Mouse (Mus musculus): Measurements from ENCODE around the gene Cep128.

Cep128 gene

GRCm38 (mm10) chr12:91262801-91263200 lies 121.4 kb downstream of the Cep128 start:
- H3K9me3 ChIP-seq (ENCODE audit: low read length) = no peaks in the 10 kb centered on the region
- no peak for TF ChIP-seq NANOG (IDR thresholded peaks at IDR 0.05; ENCODE audit: borderline replicate concordance, low read length)
- H3K27me3 ChIP-seq (ENCODE audit: insufficient read depth, low read length) = no peaks in the 10 kb centered on the region
- no peak overlapping the region for H3K4me3 ChIP-seq (replicated peaks; ENCODE audit: low read length)
- no peaks in the 10 kb centered on the region; the same call in 1 of the 2 replicates for H3K4me1 ChIP-seq (replicated peaks; ENCODE audit: low read depth, low read length)
- H3K36me3 ChIP-seq (ENCODE audit: insufficient read depth, low read length) = peaks cover 13% of the 10 kb centered on the region

- H3K27me3 ChIP-seq (ENCODE audit: insufficient read depth, low read length) = no peaks in the 10 kb centered on the region
- H3K4me1 ChIP-seq (replicated peaks; ENCODE audit: low read depth, low read length) = no peaks in the 10 kb centered on the region; the same call in 1 of the 2 replicates
- peaks cover 19% of the 10 kb centered on the region for H3K36me3 ChIP-seq (ENCODE audit: insufficient read depth, low read length)
- peaks cover 25% of the 10 kb centered on the region for H3K9me3 ChIP-seq (ENCODE audit: low read length)
- no peak overlapping the region for H3K4me3 ChIP-seq (replicated peaks; ENCODE audit: low read length)
- TF ChIP-seq POU5F1 (IDR thresholded peaks at IDR 0.05; ENCODE audit: borderline replicate concordance, low read length) (no peak), CTCF (conservative IDR thresholded peaks at IDR 0.05; ENCODE audit: low read length) (no peak), NANOG (IDR thresholded peaks at IDR 0.05; ENCODE audit: borderline replicate concordance, low read length) (no peak)
Measured at GRCm38 (mm10) chr12:91256334-91256733, 127.9 kb downstream of the Cep128 start.

DNA sequence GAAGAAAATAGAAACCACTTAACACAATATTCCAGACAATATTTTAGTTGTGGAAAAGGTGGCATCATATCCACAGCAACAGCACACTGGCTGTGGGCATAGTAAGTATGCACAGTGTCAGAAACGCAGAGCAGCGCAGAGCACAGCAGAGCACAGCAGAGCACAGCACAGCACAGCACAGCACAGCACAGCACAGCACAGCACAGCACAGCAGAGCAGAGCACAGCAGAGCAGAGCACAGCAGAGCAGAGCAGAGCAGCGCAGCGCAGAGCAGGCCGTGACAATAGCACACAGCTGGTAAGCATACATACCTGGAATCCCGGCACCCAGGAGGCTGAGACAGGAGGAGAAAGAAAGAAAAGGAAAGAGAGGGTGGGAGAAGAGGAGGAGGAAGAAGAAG lies 129.4 kb downstream of the Cep128 start:
- no peaks in the 10 kb centered on the region for H3K27me3 ChIP-seq (ENCODE audit: insufficient read depth, low read length)
- no peak overlapping the region for H3K4me3 ChIP-seq (replicated peaks; ENCODE audit: low read length)
- TF ChIP-seq POU5F1 (IDR thresholded peaks at IDR 0.05; ENCODE audit: borderline replicate concordance, low read length) = no peak
- TF ChIP-seq CTCF (conservative IDR thresholded peaks at IDR 0.05; ENCODE audit: low read length) = no peak
- no peak for TF ChIP-seq NANOG (IDR thresholded peaks at IDR 0.05; ENCODE audit: borderline replicate concordance, low read length)
- H3K4me1 ChIP-seq (replicated peaks; ENCODE audit: low read depth, low read length) = no peaks in the 10 kb centered on the region; the same call in 1 of the 2 replicates
- H3K36me3 ChIP-seq (ENCODE audit: insufficient read depth, low read length) = peaks cover 13% of the 10 kb centered on the region
- H3K9me3 ChIP-seq (ENCODE audit: low read length) = peaks cover 25% of the 10 kb centered on the region

DNA sequence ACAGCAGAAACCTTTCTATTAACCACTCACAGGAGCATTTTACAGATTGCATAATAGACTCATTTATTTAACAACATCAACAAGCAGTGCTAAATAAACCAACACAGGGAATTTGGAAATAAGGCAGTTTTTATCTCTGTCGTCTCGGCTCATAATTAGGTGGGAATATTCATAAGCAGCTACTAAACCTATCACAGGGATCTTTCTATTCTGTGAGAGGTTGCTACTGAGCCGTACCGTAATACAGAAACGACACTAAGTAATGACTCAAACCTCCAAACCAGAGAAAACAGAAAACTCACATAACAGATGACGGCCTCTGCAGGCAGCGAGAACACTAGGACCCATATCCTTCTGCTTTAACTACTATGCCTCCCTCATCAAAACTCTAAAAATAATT lies 163.6 kb downstream of the Cep128 start:
- no peaks in the 10 kb centered on the region for H3K27me3 ChIP-seq (ENCODE audit: insufficient read depth, low read length)
- H3K9me3 ChIP-seq (ENCODE audit: low read length) = peaks cover 7% of the 10 kb centered on the region
- no peak overlapping the region for H3K4me3 ChIP-seq (replicated peaks; ENCODE audit: low read length)
- TF ChIP-seq NANOG (IDR thresholded peaks at IDR 0.05; ENCODE audit: borderline replicate concordance, low read length) (no peak), POU5F1 (IDR thresholded peaks at IDR 0.05; ENCODE audit: borderline replicate concordance, low read length) (no peak), CTCF (conservative IDR thresholded peaks at IDR 0.05; ENCODE audit: low read length) (no peak)
- no peaks in the 10 kb centered on the region for H3K36me3 ChIP-seq (ENCODE audit: insufficient read depth, low read length)
- no peaks in the 10 kb centered on the region for H3K4me1 ChIP-seq (replicated peaks; ENCODE audit: low read depth, low read length)

DNA sequence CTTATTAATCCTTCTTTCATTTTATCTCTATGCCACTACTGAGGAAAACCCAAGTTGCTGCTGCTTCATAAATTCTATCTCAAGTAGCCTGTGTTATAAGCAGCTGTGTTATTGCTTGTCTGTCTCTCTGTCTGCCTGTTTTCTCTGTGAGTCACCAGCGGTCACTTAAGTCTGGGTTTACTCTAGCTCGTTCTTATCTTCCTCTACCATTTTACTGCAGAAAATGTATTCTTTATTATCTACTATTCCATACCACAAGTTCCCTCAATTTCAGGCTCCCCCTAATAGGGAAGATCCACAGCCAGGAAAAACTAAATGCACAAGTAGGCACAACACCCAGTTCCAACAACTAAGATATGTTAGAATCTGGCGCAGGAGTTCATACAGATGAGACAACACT lies 178.7 kb downstream of the Cep128 start:
- Histone ChIP-seq H3K36me3 (ENCODE audit: insufficient read depth, low read length) (no peaks in the 10 kb centered on the region), H3K4me1 (replicated peaks; ENCODE audit: low read depth, low read length) (no peaks in the 10 kb centered on the region), H3K9me3 (ENCODE audit: low read length) (no peaks in the 10 kb centered on the region), H3K4me3 (replicated peaks; ENCODE audit: low read length) (no peak overlapping the region), H3K27me3 (ENCODE audit: insufficient read depth, low read length) (no peaks in the 10 kb centered on the region)
- TF ChIP-seq POU5F1 (IDR thresholded peaks at IDR 0.05; ENCODE audit: borderline replicate concordance, low read length) (no peak), NANOG (IDR thresholded peaks at IDR 0.05; ENCODE audit: borderline replicate concordance, low read length) (no peak), CTCF (conservative IDR thresholded peaks at IDR 0.05; ENCODE audit: low read length) (no peak)

DNA sequence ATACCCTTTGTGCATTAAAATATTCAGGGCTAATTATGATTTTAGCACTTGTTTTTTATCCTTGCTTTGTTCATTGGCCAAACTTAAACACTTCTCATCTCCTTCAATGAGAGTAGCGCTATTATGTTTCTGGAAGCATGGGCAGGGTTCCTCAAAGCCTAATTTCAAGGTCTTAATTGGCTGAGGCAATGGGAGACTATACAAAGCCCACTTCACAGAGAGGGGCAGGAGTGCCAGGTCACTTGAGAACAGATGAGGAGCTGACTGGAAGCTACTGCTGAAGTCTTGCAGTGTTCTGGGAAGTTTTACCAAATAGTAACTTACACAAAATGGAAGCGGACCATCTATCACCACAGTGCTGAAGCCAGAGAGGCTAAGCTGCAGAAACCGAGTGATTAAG lies 179.9 kb downstream of the Cep128 start:
- H3K9me3 ChIP-seq (ENCODE audit: low read length) = no peaks in the 10 kb centered on the region
- H3K4me3 ChIP-seq (replicated peaks; ENCODE audit: low read length) = no peak overlapping the region
- no peaks in the 10 kb centered on the region for H3K36me3 ChIP-seq (ENCODE audit: insufficient read depth, low read length)
- no peaks in the 10 kb centered on the region for H3K27me3 ChIP-seq (ENCODE audit: insufficient read depth, low read length)
- TF ChIP-seq POU5F1 (IDR thresholded peaks at IDR 0.05; ENCODE audit: borderline replicate concordance, low read length) = no peak
- no peak for TF ChIP-seq CTCF (conservative IDR thresholded peaks at IDR 0.05; ENCODE audit: low read length)
- TF ChIP-seq NANOG (IDR thresholded peaks at IDR 0.05; ENCODE audit: borderline replicate concordance, low read length) = no peak
- no peaks in the 10 kb centered on the region for H3K4me1 ChIP-seq (replicated peaks; ENCODE audit: low read depth, low read length)

- H3K4me1 ChIP-seq (replicated peaks; ENCODE audit: low read depth, low read length) = no peaks in the 10 kb centered on the region
- H3K9me3 ChIP-seq (ENCODE audit: low read length) = no peaks in the 10 kb centered on the region
- H3K4me3 ChIP-seq (replicated peaks; ENCODE audit: low read length) = no peak overlapping the region
- H3K36me3 ChIP-seq (ENCODE audit: insufficient read depth, low read length) = no peaks in the 10 kb centered on the region
- TF ChIP-seq CTCF (conservative IDR thresholded peaks at IDR 0.05; ENCODE audit: low read length) = no peak
- TF ChIP-seq POU5F1 (IDR thresholded peaks at IDR 0.05; ENCODE audit: borderline replicate concordance, low read length) = no peak
- no peak for TF ChIP-seq NANOG (IDR thresholded peaks at IDR 0.05; ENCODE audit: borderline replicate concordance, low read length)
- H3K27me3 ChIP-seq (ENCODE audit: insufficient read depth, low read length) = no peaks in the 10 kb centered on the region
Measured at GRCm38 (mm10) chr12:91202496-91202895, 181.7 kb downstream of the Cep128 start.

GRCm38 (mm10) chr12:91189111-91189510 lies 195.1 kb downstream of the Cep128 start:
- TF ChIP-seq NANOG (IDR thresholded peaks at IDR 0.05; ENCODE audit: borderline replicate concordance, low read length) (no peak), POU5F1 (IDR thresholded peaks at IDR 0.05; ENCODE audit: borderline replicate concordance, low read length) (no peak), CTCF (conservative IDR thresholded peaks at IDR 0.05; ENCODE audit: low read length) (no peak)
- Histone ChIP-seq H3K4me1 (replicated peaks; ENCODE audit: low read depth, low read length) (peaks cover 9% of the 10 kb centered on the region; the same call in 1 of the 2 replicates), H3K36me3 (ENCODE audit: insufficient read depth, low read length) (no peaks in the 10 kb centered on the region), H3K9me3 (ENCODE audit: low read length) (no peaks in the 10 kb centered on the region), H3K27me3 (ENCODE audit: insufficient read depth, low read length) (no peaks in the 10 kb centered on the region), H3K4me3 (replicated peaks; ENCODE audit: low read length) (no peak overlapping the region)

GRCm38 (mm10) chr12:91185564-91185963 lies 198.6 kb downstream of the Cep128 start:
- TF ChIP-seq POU5F1 (IDR thresholded peaks at IDR 0.05; ENCODE audit: borderline replicate concordance, low read length) = no peak
- no peak for TF ChIP-seq NANOG (IDR thresholded peaks at IDR 0.05; ENCODE audit: borderline replicate concordance, low read length)
- no peak for TF ChIP-seq CTCF (conservative IDR thresholded peaks at IDR 0.05; ENCODE audit: low read length)
- H3K27me3 ChIP-seq (ENCODE audit: insufficient read depth, low read length) = no peaks in the 10 kb centered on the region
- peaks cover 9% of the 10 kb centered on the region; the same call in 1 of the 2 replicates for H3K4me1 ChIP-seq (replicated peaks; ENCODE audit: low read depth, low read length)
- H3K9me3 ChIP-seq (ENCODE audit: low read length) = no peaks in the 10 kb centered on the region
- H3K36me3 ChIP-seq (ENCODE audit: insufficient read depth, low read length) = no peaks in the 10 kb centered on the region
- no peak overlapping the region for H3K4me3 ChIP-seq (replicated peaks; ENCODE audit: low read length)

All from E14TG2a.4 (cell line).